16 mouse cellular contexts compared by ENCODE assay signal in genomic region chr12:31268315-31268714, GRCm38 (mm10). TPM values are rescaled to one million over a fixed set of nuclear protein-coding genes. Genes with fewer than 3 reads are reported as not detected.
DNase-seq lines count a peak whose midpoint lies in the region; ATAC-seq lines count a peak whose summit lies in the region.
"Had no signal": no experiment of that assay in that cellular context is flagged by ENCODE, and none has a peak within 500 bp of the region (broad histone marks: within the 10 kb centered on the region; RNA-seq: fewer than 3 reads in every experiment).

No protein-coding gene starts in this region.

- peaks cover 53% of the 10 kb centered on the region for H3K4me1 ChIP-seq in heart, embryonic 11.5 days (ENCODE audit: control insufficient read depth, insufficient read depth, low read length)
- H3K4me1 ChIP-seq in limb, embryonic 12.5 days (replicated peaks): peaks cover 52% of the 10 kb centered on the region
- H3K4me1 ChIP-seq in limb, embryonic 10.5 days: peaks cover 70% of the 10 kb centered on the region
- peaks cover 60% of the 10 kb centered on the region for H3K4me1 ChIP-seq in embryonic facial prominence, embryonic 14.5 days (ENCODE audit: control insufficient read depth, insufficient read depth, low read length)
- H3K4me1 ChIP-seq in limb, embryonic 15.5 days: peaks cover 54% of the 10 kb centered on the region

- H3K27me3 ChIP-seq in heart, embryonic 11.5 days (ENCODE audit: control insufficient read depth, insufficient read depth, low read length): no peaks in the 10 kb centered on the region
- peaks cover 1% of the 10 kb centered on the region; the same call in 1 of the 2 replicates for H3K27me3 ChIP-seq in limb, embryonic 12.5 days
- H3K27me3 ChIP-seq in limb, embryonic 10.5 days (ENCODE audit: low read depth, poor library complexity, severe bottlenecking): peaks cover 6% of the 10 kb centered on the region; the same call in 1 of the 2 replicates
- H3K27me3 ChIP-seq in embryonic facial prominence, embryonic 14.5 days (replicated peaks; ENCODE audit: control insufficient read depth, insufficient read depth, low read length): no peaks in the 10 kb centered on the region
- no peaks in the 10 kb centered on the region for H3K27me3 ChIP-seq in limb, embryonic 15.5 days

- H3K9me3 ChIP-seq in heart, embryonic 11.5 days (replicated peaks; ENCODE audit: control insufficient read depth, low read length): no peaks in the 10 kb centered on the region
- H3K9me3 ChIP-seq in limb, embryonic 12.5 days: no peaks in the 10 kb centered on the region
- no peaks in the 10 kb centered on the region for H3K9me3 ChIP-seq in limb, embryonic 10.5 days (replicated peaks)
- H3K9me3 ChIP-seq in embryonic facial prominence, embryonic 14.5 days (ENCODE audit: control insufficient read depth, low read length): no peaks in the 10 kb centered on the region
- H3K9me3 ChIP-seq in limb, embryonic 15.5 days: no peaks in the 10 kb centered on the region

- H3K4me2 ChIP-seq in heart, embryonic 11.5 days: peak overlapping the region; percentile 78
- peak overlapping the region; percentile 93; the same call in 1 of the 2 replicates for H3K4me2 ChIP-seq in limb, embryonic 12.5 days
- peak overlapping the region; percentile 88 for H3K4me2 ChIP-seq in embryonic facial prominence, embryonic 14.5 days (ENCODE audit: low read depth, low read length)
- H3K4me2 ChIP-seq in limb, embryonic 15.5 days: no peak overlapping the region

- no peak for DNase-seq in heart, adult 18-20 months
- DNase-seq in limb, embryonic 10.5 days (ENCODE audit: low spot score): no peak
- no peak for DNase-seq in embryonic facial prominence, embryonic 14.5 days (ENCODE audit: low spot score)
- DNase-seq: adrenal gland, postnatal 10 days; lung, postnatal 36 days; thymus, postnatal 25 days had no signal

- H3K36me3 ChIP-seq in heart, embryonic 11.5 days (ENCODE audit: control insufficient read depth, insufficient read depth, low read length): peaks cover 13% of the 10 kb centered on the region
- H3K36me3 ChIP-seq in limb, embryonic 12.5 days: peaks cover 47% of the 10 kb centered on the region
- H3K36me3 ChIP-seq in limb, embryonic 10.5 days: peaks cover 58% of the 10 kb centered on the region
- H3K36me3 ChIP-seq in embryonic facial prominence, embryonic 14.5 days (ENCODE audit: control insufficient read depth, insufficient read depth, low read length): peaks cover 55% of the 10 kb centered on the region
- H3K36me3 ChIP-seq in limb, embryonic 15.5 days: peaks cover 13% of the 10 kb centered on the region

- H3K9ac ChIP-seq in heart, embryonic 11.5 days (ENCODE audit: low read depth, low read length): no peak overlapping the region
- H3K9ac ChIP-seq in limb, embryonic 12.5 days (replicated peaks): no peak overlapping the region; the same call in 1 of the 2 replicates
- H3K9ac ChIP-seq in embryonic facial prominence, embryonic 14.5 days (ENCODE audit: low read depth, low read length): peak overlapping the region; percentile 43
- no peak overlapping the region for H3K9ac ChIP-seq in limb, embryonic 15.5 days

- whole genome bisulfite sequencing in heart, embryonic 11.5 days (ENCODE audit: insufficient replicate concordance): 48% methylated on average over 3 of the region's 3 CpGs
- 73% methylated on average over 3 of the region's 3 CpGs for WGBS in limb, embryonic 12.5 days
- WGBS in limb, embryonic 10.5 days: 76% methylated on average over 3 of the region's 3 CpGs
- WGBS in embryonic facial prominence, embryonic 14.5 days: 71% methylated on average over 3 of the region's 3 CpGs
- 75% methylated on average over 3 of the region's 3 CpGs for WGBS in limb, embryonic 15.5 days

- ATAC-seq in heart, embryonic 11.5 days (replicated peaks; ENCODE audit: insufficient number of reproducible peaks, low FRiP score, low TSS enrichment): no peak
- ATAC-seq in limb, embryonic 12.5 days (ENCODE audit: insufficient number of reproducible peaks, insufficient read depth, low FRiP score, low TSS enrichment, low read depth): no peak
- no peak for ATAC-seq in embryonic facial prominence, embryonic 14.5 days (ENCODE audit: low read depth)
- no peak for ATAC-seq in limb, embryonic 15.5 days (ENCODE audit: insufficient number of reproducible peaks, low FRiP score, low TSS enrichment, low read depth)
- ATAC-seq in inflammation-experienced regulatory T-cells, adult 6 months: no peak
- no peak for ATAC-seq in erythroblast, adult 5-6 weeks (replicated peaks; ENCODE audit: low FRiP score, poor library complexity, severe bottlenecking)
- ATAC-seq: CD4-positive, CD25-positive, alpha-beta regulatory T cell, adult 4 months had no signal

- 0 out of 2 replicates have a peak overlapping the region, but pooled peaks have one; percentile 13 for H3K4me3 ChIP-seq in heart, embryonic 11.5 days (ENCODE audit: low read depth, low read length)
- H3K4me3 ChIP-seq in limb, embryonic 12.5 days (replicated peaks): no peak overlapping the region
- no peak overlapping the region for H3K4me3 ChIP-seq in limb, embryonic 10.5 days
- H3K4me3 ChIP-seq in embryonic facial prominence, embryonic 14.5 days (ENCODE audit: low read depth, low read length): peak overlapping the region; percentile 72
- no peak overlapping the region for H3K4me3 ChIP-seq in limb, embryonic 15.5 days

- 0 out of 2 replicates have a peak overlapping the region, but pooled peaks have one; percentile 10 for H3K27ac ChIP-seq in heart, embryonic 11.5 days (ENCODE audit: low read depth, low read length)
- no peak overlapping the region for H3K27ac ChIP-seq in limb, embryonic 12.5 days
- no peak overlapping the region for H3K27ac ChIP-seq in limb, embryonic 10.5 days
- H3K27ac ChIP-seq in embryonic facial prominence, embryonic 14.5 days (replicated peaks; ENCODE audit: low read depth, low read length): no peak overlapping the region
- 0 out of 2 replicates have a peak overlapping the region, but pooled peaks have one; percentile 38 for H3K27ac ChIP-seq in limb, embryonic 15.5 days

RNA-seq across cellular contexts. Expression of gene Lamb1, which starts 3.3 kb away (rescaled TPM):
- 67.4 and 92.3 TPM in 2 replicates for polyA plus RNA-seq in heart, embryonic 11.5 days (2014; fragmentation: Nextera tagmentation; extraction: Ambion mirVana)
- 10 to 100 TPM; 49.0 to 56.0 TPM for total RNA-seq in heart, adult 18-20 months (2021)
- polyA plus RNA-seq in limb, embryonic 12.5 days (2016; fragmentation: Nextera tagmentation; extraction: Ambion mirVana): 60.4 and 64.8 TPM in 2 replicates
- 40.5 and 44.6 TPM in 2 replicates for polyA plus RNA-seq in limb, embryonic 10.5 days (2016; fragmentation: Nextera tagmentation; extraction: Ambion mirVana)
- 84.2 and 93.9 TPM in 2 replicates for polyA plus RNA-seq in embryonic facial prominence, embryonic 14.5 days (2014; fragmentation: Nextera tagmentation; extraction: Ambion mirVana)
- polyA plus RNA-seq in limb, embryonic 15.5 days (2015; fragmentation: Nextera tagmentation; extraction: Ambion mirVana): 68.1 and 71.0 TPM in 2 replicates
- not detected for polyA plus RNA-seq in inflammation-experienced regulatory T-cells, adult 6 months (2017; shearing (Covaris generic))
- not detected in 2 replicates for total RNA-seq in erythroblast, adult 5-6 weeks (2015; ENCODE audit: low replicate concordance)
- 0.68 and 1.1 TPM in 2 replicates for total RNA-seq in erythroblast, adult 5-6 weeks (2017; ENCODE audit: low replicate concordance)
- total RNA-seq: granulocyte monocyte progenitor cell, adult 5-6 weeks had no signal
- polyA plus RNA-seq: CD4-positive, CD25-positive, alpha-beta regulatory T cell, adult 4 months had no signal

RNA-seq across cellular contexts. Expression of gene Gm6993, which starts 27.7 kb away (rescaled TPM):
- not detected in 2 replicates for polyA plus RNA-seq in heart, embryonic 11.5 days (2014; fragmentation: Nextera tagmentation; extraction: Ambion mirVana)
- total RNA-seq in heart, adult 18-20 months (2021): not detected
- polyA plus RNA-seq in limb, embryonic 12.5 days (2016; fragmentation: Nextera tagmentation; extraction: Ambion mirVana): not detected in 2 replicates
- polyA plus RNA-seq in limb, embryonic 10.5 days (2016; fragmentation: Nextera tagmentation; extraction: Ambion mirVana): not detected in 2 replicates
- not detected in 2 replicates for polyA plus RNA-seq in embryonic facial prominence, embryonic 14.5 days (2014; fragmentation: Nextera tagmentation; extraction: Ambion mirVana)
- not detected in 2 replicates for polyA plus RNA-seq in limb, embryonic 15.5 days (2015; fragmentation: Nextera tagmentation; extraction: Ambion mirVana)
- polyA plus RNA-seq in inflammation-experienced regulatory T-cells, adult 6 months (2017; shearing (Covaris generic)): not detected
- not detected in 2 replicates for total RNA-seq in erythroblast, adult 5-6 weeks (2015; ENCODE audit: low replicate concordance)
- not detected in 2 replicates for total RNA-seq in erythroblast, adult 5-6 weeks (2017; ENCODE audit: low replicate concordance)
- total RNA-seq: adrenal gland, postnatal 10 days; granulocyte monocyte progenitor cell, adult 5-6 weeks; layer of hippocampus, adult 8-10 months; left cerebral cortex, postnatal 25 days had no signal
- polyA plus RNA-seq: CD4-positive, CD25-positive, alpha-beta regulatory T cell, adult 4 months; spleen, adult 2 months had no signal

Comparison
In these comparisons a context has a peak if more than half of its experiments do, and no peak if none do; other contexts are left out.
1. H3K27ac ChIP-seq: peak in heart, embryonic 11.5 days (single experiment) and limb, embryonic 15.5 days (single experiment); none in limb, embryonic 12.5 days (single experiment), limb, embryonic 10.5 days (single experiment) and embryonic facial prominence, embryonic 14.5 days (single experiment).
2. H3K4me3 ChIP-seq: peak in heart, embryonic 11.5 days (single experiment) and embryonic facial prominence, embryonic 14.5 days (single experiment); none in limb, embryonic 12.5 days (single experiment), limb, embryonic 10.5 days (single experiment) and limb, embryonic 15.5 days (single experiment).
3. RNA of gene Lamb1, which starts 3.3 kb away (polyA plus RNA-seq): 84.2 to 93.9 TPM in embryonic facial prominence, embryonic 14.5 days, 68.1 to 71.0 TPM in limb, embryonic 15.5 days, 67.4 to 92.3 TPM in heart, embryonic 11.5 days, 60.4 to 64.8 TPM in limb, embryonic 12.5 days and 40.5 to 44.6 TPM in limb, embryonic 10.5 days; not detected in inflammation-experienced regulatory T-cells, adult 6 months; every median in the first group is over 10 times any median in the second.